Mouse (Mus musculus) retina, postnatal 7 days (tissue): ENCODE results near the gene Enpp1.

Source experiments
- DNase-seq: peaks from one replicate; pipeline ENCODE4 v3.0.0-alpha.2; 2012; ENCODE audit warnings: low read depth, low spot score

The Enpp1 gene

DNA sequence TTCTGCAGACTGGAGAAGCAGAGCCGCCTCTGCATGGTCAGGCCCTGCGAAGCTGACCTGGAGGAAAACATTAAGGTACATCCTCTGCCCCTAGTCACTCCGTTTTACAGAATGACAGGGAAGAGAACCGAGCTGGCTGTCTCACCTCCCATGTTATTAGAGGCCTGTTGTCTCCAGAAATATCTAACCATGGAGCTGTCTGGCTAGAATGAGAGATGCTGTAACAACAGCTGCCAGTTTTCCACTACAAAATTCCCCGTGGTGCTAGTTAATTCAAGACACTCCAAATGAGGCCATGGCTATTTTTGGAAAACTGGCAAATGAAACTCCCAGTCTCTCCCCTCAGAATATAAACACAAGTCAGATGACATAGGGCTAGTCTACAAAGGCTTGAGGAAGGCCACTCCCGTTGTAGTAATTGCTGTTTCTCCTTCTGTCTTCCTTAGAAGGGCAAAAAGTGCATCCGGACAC is 115.1 kb downstream of the Enpp1 start:
- DNase-seq: no peak

- DNase-seq: no peak
Observed at GRCm38 (mm10) chr10:24596003-24596868, 115.7 kb downstream of the Enpp1 start.

DNA sequence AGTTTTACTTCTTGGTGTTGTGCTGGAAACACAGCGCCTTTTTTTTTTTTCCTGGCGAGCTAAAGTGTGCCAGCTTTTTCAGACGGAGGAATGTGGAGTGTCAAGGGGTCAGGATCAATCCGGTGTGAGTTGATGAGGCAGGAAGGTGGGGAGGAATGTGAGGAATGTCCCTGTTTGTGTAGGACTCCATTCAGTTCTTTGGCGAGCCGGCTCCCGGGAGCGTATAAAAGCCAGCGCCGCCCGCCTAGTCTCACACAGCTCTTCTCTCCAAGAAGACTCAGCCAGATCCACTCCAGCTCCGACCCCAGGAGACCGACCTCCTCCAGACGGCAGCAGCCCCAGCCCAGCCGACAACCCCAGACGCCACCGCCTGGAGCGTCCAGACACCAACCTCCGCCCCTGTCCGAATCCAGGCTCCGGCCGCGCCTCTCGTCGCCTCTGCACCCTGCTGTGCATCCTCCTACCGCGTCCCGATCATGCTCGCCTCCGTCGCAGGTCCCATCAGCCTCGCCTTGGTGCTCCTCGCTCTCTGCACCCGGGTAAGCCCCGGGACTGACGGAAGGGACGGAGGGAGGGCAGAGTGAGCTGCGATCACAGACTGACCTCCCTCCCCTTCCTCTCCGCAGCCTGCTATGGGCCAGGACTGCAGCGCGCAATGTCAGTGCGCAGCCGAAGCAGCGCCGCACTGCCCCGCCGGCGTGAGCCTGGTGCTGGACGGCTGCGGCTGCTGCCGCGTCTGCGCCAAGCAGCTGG is 116.5 kb downstream of the Enpp1 start, which contains the start of gene Ccn2:
Ccn2 (plus strand) TSS at position 193 of the 753 bp plus-strand sequence.
- DNase-seq: peak; percentile 39

DNA sequence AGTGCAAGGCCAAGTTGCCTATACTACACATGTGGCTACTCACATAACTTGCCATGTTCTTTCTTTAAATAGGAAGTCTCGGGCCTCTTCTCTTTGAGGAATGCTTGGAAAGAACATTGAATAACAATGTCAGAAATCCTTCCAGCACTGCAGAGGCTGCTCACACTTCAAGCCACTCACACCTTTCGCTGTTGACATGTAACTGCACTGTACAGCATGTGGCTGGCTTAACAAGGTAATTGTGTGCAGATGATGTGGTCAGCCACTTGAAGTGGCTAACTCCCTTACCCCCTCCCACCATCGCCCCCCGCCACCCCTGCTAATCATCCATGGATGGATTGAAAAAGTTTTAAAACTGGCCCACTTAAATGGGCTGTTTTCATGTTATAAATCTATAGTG is 118.4 kb downstream of the Enpp1 start:
- DNase-seq: no peak

DNA sequence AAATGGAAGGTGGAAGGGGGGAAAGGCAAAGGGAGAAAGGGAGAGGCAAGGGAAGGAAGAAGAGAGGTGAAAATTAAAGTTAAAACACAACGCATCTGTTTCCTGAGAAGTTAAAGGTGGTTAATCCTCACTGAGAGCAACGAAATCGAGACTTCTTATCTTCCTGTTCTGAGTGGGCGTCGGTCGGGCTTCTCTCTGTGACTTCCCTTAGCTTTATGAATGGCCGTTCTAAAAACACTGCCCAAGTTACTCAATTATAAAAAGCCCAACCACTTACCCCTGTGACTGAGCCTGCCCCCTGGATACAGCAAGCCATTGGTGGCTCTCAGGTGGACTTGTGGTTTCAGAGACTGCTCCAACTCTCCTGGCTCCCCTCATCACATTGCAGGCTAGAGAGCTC is 119.0 kb downstream of the Enpp1 start:
- DNase-seq: no peak

DNA sequence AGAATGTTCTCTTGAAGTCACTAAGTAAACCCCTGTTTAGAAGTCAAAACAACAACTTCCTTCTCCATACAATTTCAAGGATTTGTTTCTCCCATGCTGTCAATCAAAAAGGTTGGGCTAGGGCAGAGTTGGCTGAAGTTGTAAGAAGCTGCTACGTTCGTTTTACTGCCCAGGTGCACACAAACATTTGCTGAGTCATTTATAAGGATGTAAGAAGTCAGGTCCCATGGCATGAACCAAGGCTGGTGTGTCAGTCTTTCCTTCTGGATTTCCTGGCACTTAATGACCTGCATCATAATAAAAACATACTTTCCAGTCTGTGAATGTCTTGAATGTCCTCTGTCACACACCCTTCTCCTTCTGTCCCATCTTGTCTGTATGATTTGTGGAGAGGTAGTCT is 119.6 kb downstream of the Enpp1 start:
- no peak for DNase-seq

GRCm38 (mm10) chr10:24591741-24592140 is 120.2 kb downstream of the Enpp1 start:
- DNase-seq: no peak

DNA sequence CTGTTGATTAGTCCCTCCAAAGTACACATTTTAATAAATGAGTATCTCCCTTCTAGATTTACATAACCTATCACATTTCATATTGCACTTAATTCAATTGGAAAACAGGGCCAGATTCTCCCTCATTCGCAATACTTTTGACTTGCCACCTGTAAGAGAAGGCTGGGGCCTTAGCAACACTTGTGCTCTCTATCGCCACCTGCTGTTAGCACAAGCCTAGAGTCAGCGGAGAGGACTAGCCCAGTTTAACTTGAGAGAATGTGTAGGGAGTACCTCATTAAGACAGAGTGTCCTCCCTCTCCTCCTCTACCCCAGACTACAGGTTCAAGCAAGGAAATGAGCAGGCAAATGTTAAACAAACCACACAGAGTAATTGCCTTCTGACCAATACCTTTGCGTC is 120.8 kb downstream of the Enpp1 start:
- DNase-seq: peak; percentile 49

DNA sequence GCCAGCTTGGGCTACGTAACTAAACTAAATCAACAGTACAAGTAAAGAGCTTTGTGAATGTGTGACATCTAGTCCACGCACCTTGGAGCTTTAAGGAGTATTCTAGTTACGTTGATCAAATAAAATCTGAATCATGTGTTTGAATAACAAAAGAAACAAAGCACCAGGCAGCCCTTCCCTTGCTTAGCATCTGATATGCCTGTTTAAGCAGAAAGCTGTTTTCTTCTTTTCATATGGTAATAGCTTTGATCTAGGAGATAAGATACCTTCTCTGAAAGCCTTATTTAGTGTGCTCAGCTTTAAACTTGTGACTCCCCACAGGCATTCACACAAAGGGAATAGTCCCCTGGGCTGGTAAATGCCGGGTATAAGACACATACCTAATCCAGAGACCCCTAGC is 121.4 kb downstream of the Enpp1 start:
- DNase-seq: no peak

- no peak for DNase-seq
Observed at GRCm38 (mm10) chr10:24589238-24589637, 122.7 kb downstream of the Enpp1 start.

DNA sequence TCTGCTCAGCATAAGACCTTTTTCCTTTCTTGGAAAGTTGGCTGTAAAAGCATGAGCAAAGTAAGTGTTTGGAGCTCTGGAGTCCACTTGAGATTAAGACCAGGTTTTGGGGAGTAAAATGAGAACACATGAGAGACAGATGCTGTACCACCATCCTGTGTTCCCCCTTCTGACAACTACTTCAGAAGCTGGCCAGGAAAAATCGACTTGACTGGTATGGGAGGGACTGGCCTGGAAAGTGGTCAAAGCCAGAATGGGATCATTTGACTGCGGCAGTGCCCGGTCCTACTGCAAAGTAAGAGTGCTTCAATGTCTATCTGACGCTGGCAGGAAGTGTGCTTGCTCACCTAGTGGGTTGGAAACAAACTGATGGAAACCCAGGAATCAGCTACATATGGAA is 123.1 kb downstream of the Enpp1 start:
- no peak for DNase-seq
